Mouse (Mus musculus) left cerebral cortex, adult 11 months (tissue): ENCODE data around the gene Hpcal1.
A peak's percentile ranks its signal among the peaks of the same experiment; 100 is the strongest.
"Not testable (repeated sequence)": the region's sequence is repeated elsewhere in the genome, so short reads cannot be mapped to it uniquely, and the experiment has no call there.

Experiments
- DNase-seq: peaks from one replicate; pipeline ENCODE4 v3.0.0; 2022; ENCODE audit warnings: low spot score

Gene Hpcal1

DNA sequence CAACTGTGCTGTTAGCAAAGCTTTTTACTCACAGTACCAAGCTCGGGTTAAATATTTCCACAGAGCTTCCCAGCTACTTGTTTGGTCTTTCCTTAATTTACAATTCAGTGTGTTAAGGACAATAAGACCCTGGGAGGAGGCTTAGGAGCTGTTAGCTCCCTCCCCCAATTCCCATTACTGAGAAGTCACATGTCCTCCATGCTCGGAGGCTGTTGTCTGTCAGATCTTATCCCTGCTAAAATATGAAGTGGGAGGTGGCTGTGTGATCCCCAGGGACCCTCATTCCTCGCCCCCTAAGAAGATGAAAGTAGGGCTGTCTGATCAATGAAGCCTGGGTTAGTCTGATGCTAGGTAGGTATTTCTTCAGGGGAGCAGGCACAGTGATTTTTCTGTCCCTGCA is 88.4 kb downstream of the Hpcal1 start:
- DNase-seq, result no peak

DNA sequence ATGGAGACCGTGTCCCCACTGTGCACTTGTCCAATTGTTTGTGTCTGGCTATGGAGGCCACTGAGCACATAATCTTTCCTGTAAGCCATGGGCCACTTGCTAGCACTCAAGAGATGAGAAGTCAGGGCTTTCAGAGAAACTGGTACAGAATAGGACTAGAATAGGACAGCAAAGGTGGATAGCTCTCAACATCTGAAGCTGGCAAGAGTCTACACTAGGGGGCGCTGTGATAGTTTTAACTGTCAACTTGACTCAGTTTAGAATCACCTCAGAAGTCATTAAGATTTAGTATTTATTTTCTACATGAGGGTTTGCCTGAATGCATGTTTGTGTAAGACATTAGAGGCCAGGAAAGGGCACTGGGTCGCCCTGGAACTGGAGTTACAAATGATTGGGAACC is 98.8 kb downstream of the Hpcal1 start:
- DNase-seq, result no peak

DNA sequence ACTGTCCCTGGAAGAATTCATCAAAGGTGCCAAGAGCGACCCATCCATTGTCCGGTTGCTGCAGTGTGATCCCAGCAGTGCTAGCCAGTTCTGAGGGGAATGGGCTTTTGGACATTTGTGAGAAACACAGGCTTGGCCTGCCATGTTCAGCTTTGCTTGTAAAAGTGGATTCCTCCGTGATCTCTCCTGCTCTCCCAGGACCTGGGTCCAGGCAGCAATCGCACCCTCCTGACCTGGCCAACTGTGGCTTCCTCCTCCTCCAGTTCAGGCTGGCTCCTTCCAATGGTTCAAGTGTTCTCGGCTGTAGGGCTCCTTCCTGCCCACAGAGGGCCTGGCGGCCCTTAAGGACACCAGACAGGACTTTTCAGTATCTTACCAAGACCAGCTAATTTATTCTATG is 100.5 kb downstream of the Hpcal1 start:
- DNase-seq, result no peak

DNA sequence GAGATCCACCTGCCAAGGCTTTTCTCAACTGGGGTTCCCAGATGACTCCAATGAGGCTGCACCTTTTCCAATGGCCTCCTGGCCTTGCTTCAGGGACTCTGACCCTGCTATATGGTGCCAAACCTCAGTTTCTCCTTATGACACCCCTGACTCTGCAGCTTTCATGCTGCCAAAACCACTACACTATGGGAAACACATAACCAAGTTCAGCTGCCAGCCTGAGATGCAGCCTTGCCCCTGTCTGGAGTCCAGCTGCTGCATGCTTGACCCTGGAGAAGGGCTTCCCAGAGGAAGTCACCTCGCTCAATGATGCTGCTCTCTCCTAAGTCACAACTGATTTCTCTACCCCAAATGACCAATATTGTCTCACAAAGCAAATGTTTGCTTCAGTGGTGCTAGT is 102.1 kb downstream of the Hpcal1 start:
- no peak for DNase-seq

DNA sequence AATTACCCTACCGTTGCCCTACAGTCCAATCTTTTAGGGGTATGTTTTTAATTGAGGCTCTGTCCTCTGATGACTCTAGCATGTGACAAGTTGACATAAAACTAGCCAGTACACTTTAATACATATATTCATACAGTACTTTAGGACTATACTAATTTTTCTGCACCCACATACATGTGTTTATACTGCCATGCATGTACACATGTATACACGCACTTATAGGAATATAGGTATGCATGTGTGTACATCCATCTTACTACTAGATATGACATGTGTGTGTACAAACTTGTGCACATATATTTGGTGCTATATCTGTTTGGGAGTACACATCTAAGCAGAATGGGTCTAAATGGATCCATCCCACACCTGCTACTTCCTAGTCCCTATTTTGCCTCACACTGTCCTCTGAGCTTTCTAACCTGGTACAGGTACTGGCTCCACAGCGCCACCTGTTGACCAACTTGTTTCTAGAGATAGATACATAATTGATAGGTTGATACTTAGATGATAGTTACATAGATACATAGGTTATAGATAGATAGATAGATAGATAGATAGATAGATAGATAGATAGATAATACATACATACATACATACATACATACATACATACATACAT is 105.1 kb downstream of the Hpcal1 start:
- peak; percentile 10 for DNase-seq

DNA sequence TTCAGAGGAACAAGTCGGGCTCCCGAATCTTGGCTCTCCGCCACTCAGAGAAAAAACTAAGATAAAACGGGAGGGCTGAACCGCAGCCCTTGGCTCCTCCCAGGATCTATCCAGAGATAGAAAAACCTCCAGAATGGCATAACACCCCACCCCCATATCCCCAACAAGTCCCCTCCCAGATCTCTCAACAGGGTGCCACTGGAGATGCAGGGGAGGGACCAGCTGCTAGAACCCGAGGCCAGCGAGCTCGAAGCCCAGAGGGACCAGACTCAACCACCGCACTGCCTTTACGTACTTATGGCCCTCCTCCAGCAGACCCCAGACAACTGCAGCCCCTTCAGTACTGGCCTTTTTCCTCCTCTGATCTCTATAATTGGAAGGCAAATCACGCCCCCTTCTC is 107.6 kb downstream of the Hpcal1 start:
- DNase-seq, result not testable (repeated sequence)

DNA sequence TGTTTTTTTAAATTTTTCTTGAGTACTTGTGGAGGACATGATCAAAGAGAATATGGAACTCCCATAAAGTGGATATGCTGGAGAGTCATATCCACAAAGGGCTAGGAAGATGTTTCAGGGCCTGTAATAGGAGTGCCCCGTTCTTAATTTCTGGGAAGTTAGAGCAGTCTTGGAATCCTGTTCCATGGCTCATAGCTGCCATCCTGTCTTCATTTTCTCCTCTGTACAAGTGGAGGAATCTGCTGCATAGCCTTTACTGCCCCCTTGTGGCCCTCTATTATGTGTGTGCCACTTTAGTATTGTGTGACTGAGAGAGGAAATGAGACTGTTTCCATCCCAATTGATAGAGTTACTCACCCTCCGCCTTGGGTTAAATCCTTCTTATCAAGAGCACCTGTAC is 117.9 kb downstream of the Hpcal1 start:
- DNase-seq, result peak; percentile 71

DNA sequence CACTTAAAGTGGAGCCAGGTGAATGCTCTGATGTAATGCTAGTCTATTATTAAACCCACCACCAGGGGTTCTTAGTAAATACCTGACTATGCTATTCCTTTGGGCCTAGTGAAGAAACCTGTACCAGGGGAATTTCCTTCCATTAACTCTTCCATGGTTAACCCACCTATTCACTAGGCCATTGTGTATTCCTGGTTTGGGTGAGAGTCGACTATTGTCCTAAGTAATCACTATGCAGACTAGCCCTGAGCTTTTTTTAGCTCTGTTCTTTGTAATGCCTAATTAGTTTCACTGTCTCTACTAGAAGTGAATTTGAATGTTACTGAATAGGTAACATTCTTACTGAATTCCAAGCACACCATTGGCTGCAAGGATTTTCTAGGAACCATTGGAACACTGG is 144.6 kb downstream of the Hpcal1 start:
- DNase-seq, result not testable (repeated sequence)
